Mouse (Mus musculus) thymus, adult 2 months (tissue): ENCODE measurements around the gene Inka1. TPM values are rescaled to one million over a fixed set of nuclear protein-coding genes. Genes with fewer than 3 reads are reported as not detected.

Source experiments
- DNase-seq: peaks from one replicate; pipeline ENCODE4 v3.0.0; 2021
- H3K27ac ChIP-seq: fragments of 200-500 bp; 2 replicates; pipeline ENCODE4 v1.5.1; 2012; ENCODE audit warnings: low read length, control low read depth; ENCODE audit not compliant: control insufficient read depth, insufficient read depth
- H3K27me3 ChIP-seq: fragments of 200-500 bp; 2 replicates; pipeline ENCODE4 v1.6.1; 2012; ENCODE audit warnings: mild to moderate bottlenecking, low read length, moderate library complexity, mixed read lengths; ENCODE audit not compliant: control insufficient read depth, insufficient read depth
- H3K36me3 ChIP-seq: fragments of 200-500 bp; 2 replicates; pipeline ENCODE4 v1.6.1; 2012; ENCODE audit warnings: mild to moderate bottlenecking, low read length, moderate library complexity; ENCODE audit not compliant: control insufficient read depth, insufficient read depth
- H3K4me1 ChIP-seq: fragments of 200-500 bp; replicated peaks from 2 replicates; pipeline ENCODE4 v1.6.1; 2012; ENCODE audit warnings: low read length; ENCODE audit not compliant: control insufficient read depth, insufficient read depth
- H3K4me3 ChIP-seq: fragments of 200-500 bp; 2 replicates; pipeline ENCODE4 v1.5.1; 2012; ENCODE audit warnings: mild to moderate bottlenecking, low read length, control low read depth, moderate library complexity; ENCODE audit not compliant: control insufficient read depth, insufficient read depth
- CTCF ChIP-seq: fragments of 200-500 bp; IDR thresholded peaks from 2 replicates; pipeline ENCODE4 v1.5.1; 2012; ENCODE audit warnings: mild to moderate bottlenecking, control low read depth, low read length, moderate library complexity, borderline replicate concordance; ENCODE audit not compliant: control insufficient read depth, poor library complexity, insufficient read depth; ENCODE audit errors: extremely low read depth
- POLR2A ChIP-seq: fragments of 200-500 bp; IDR thresholded peaks from 2 replicates; pipeline ENCODE4 v1.6.1; 2012; ENCODE audit warnings: mild to moderate bottlenecking, low read length, control low read depth, moderate library complexity; ENCODE audit not compliant: control insufficient read depth, poor library complexity, insufficient read depth; ENCODE audit errors: extremely low read depth
- WGBS: fragments of 180-500 bp; shearing (Covaris S2); methylation state at CpG from one replicate; pipeline ENCODE4 v1.1.7; 2018; 5-methylcytosine and 5-hydroxymethylcytosine counted together
- polyA plus RNA-seq: library from polyadenylated mRNA; depleted of rRNA; stranded (reverse); fragments of >200 nt; gene quantifications from 2 replicates; pipeline ENCODE4 v1.2.3, GENCODE M21; 2012

The Inka1 gene
- polyA plus RNA-seq, 1 experiment, result 14.8 TPM

GRCm38 (mm10) chr9:107970311-107970710, 15.4 kb downstream of the Inka1 start:
- H3K27me3 ChIP-seq, result no peaks in the 10 kb centered on the region
- WGBS, result 88% methylated on average over 5 of the region's 5 CpGs

GRCm38 (mm10) chr9:107968531-107968930, 17.1 kb downstream of the Inka1 start:
- H3K27ac ChIP-seq, result no peak overlapping the region
- no peak for DNase-seq
- TF ChIP-seq CTCF (no peak), POLR2A (no peak)
- H3K4me3 ChIP-seq, result no peak overlapping the region
- H3K36me3 ChIP-seq, result no peaks in the 10 kb centered on the region
- WGBS, result 96% methylated on average over 7 of the region's 7 CpGs
- no peaks in the 10 kb centered on the region for H3K27me3 ChIP-seq
- peaks cover 3% of the 10 kb centered on the region; the same call in 1 of the 2 replicates for H3K4me1 ChIP-seq

More at GRCm38 (mm10) chr9:107970311-107970710, 15.4 kb downstream of the Inka1 start:
- no peak overlapping the region for H3K27ac ChIP-seq
- TF ChIP-seq POLR2A (no peak), CTCF (no peak)
- H3K4me1 ChIP-seq, result peaks cover 9% of the 10 kb centered on the region
- no peak for DNase-seq
- no peaks in the 10 kb centered on the region for H3K36me3 ChIP-seq
- no peak overlapping the region for H3K4me3 ChIP-seq

GRCm38 (mm10) chr9:107967437-107967836, 18.2 kb downstream of the Inka1 start:
- H3K4me3 ChIP-seq, result no peak overlapping the region
- no peak overlapping the region for H3K27ac ChIP-seq
- no peaks in the 10 kb centered on the region for H3K27me3 ChIP-seq
- no peak for TF ChIP-seq POLR2A
- TF ChIP-seq CTCF, result no peak
- H3K4me1 ChIP-seq, result peaks cover 3% of the 10 kb centered on the region; the same call in 1 of the 2 replicates
- no peaks in the 10 kb centered on the region for H3K36me3 ChIP-seq
- DNase-seq, result no peak
- WGBS, result 95% methylated on average over 6 of the region's 6 CpGs

- H3K4me3 ChIP-seq, result no peak overlapping the region
- H3K36me3 ChIP-seq, result no peaks in the 10 kb centered on the region
- no peak for TF ChIP-seq CTCF
- no peak for TF ChIP-seq POLR2A
- peaks cover 2% of the 10 kb centered on the region; the same call in 1 of the 2 replicates for H3K4me1 ChIP-seq
- 53% methylated on average over 10 of the region's 10 CpGs for whole genome bisulfite sequencing
- no peaks in the 10 kb centered on the region for H3K27me3 ChIP-seq
- no peak overlapping the region for H3K27ac ChIP-seq
- DNase-seq, result no peak
These were observed 19.0 kb downstream of the Inka1 start for GRCm38 (mm10) chr9:107966676-107967075.

GRCm38 (mm10) chr9:107964681-107965080, 21.0 kb downstream of the Inka1 start:
- H3K27me3 ChIP-seq, result no peaks in the 10 kb centered on the region
- H3K4me1 ChIP-seq, result no peaks in the 10 kb centered on the region
- no peak for DNase-seq
- no peak overlapping the region for H3K4me3 ChIP-seq
- WGBS, result 98% methylated on average over 9 of the region's 9 CpGs
- TF ChIP-seq CTCF, result no peak
- TF ChIP-seq POLR2A, result no peak
- no peak overlapping the region for H3K27ac ChIP-seq
- H3K36me3 ChIP-seq, result no peaks in the 10 kb centered on the region

- WGBS, result 17% methylated on average over 5 of the region's 5 CpGs
- H3K27ac ChIP-seq, result no peak overlapping the region
- no peak for TF ChIP-seq POLR2A
- peak; percentile 81; the same call in 1 of the 2 replicates for TF ChIP-seq CTCF
- H3K36me3 ChIP-seq, result no peaks in the 10 kb centered on the region
- peak; percentile 66 for DNase-seq
- no peaks in the 10 kb centered on the region for H3K27me3 ChIP-seq
- H3K4me1 ChIP-seq, result no peaks in the 10 kb centered on the region
- H3K4me3 ChIP-seq, result no peak overlapping the region
These were observed 22.0 kb downstream of the Inka1 start for GRCm38 (mm10) chr9:107963700-107964099.

GRCm38 (mm10) chr9:107962916-107963315, 22.8 kb downstream of the Inka1 start:
- no peak overlapping the region for H3K4me3 ChIP-seq
- no peak for DNase-seq
- H3K27me3 ChIP-seq, result no peaks in the 10 kb centered on the region
- TF ChIP-seq CTCF (no peak), POLR2A (no peak)
- 97% methylated on average over 9 of the region's 9 CpGs for WGBS
- H3K36me3 ChIP-seq, result no peaks in the 10 kb centered on the region; the same call in 1 of the 2 replicates
- no peak overlapping the region for H3K27ac ChIP-seq
- no peaks in the 10 kb centered on the region for H3K4me1 ChIP-seq
